22 mouse cellular contexts compared by ENCODE assay signal in the genomic region with DNA sequence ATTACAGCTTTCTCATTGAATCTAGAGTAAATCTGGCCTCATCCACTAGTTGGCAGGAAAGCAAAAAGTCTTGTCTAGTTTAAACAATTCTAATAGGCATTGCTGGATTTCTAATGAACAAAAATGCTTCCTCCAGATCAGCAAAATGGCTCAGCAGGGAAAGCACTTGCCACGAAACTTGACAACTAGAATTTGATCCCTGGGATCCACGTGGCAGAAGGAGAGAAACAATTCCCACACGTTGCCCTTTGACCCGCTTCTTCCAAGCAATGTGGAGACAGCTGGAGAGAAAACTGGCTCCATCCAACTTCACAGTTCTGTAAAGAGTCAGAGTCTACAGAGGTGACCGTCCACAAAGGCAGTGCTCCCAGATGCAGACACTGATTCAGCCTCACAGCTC. TPM values are rescaled to one million over a fixed set of nuclear protein-coding genes. Genes with fewer than 3 reads are reported as not detected.
A peak's percentile ranks its signal among the peaks of the same experiment; 100 is the strongest.
DNase-seq lines count a peak whose midpoint lies in the region; ATAC-seq lines count a peak whose summit lies in the region.
"Had no signal": no experiment of that assay in that cellular context is flagged by ENCODE, and none has a peak within 500 bp of the region (broad histone marks: within the 10 kb centered on the region; RNA-seq: fewer than 3 reads in every experiment).

No protein-coding gene starts in this region.

- H3K36me3 ChIP-seq in kidney, embryonic 16.5 days (ENCODE audit: insufficient read depth, low read length) = no peaks in the 10 kb centered on the region
- no peaks in the 10 kb centered on the region for H3K36me3 ChIP-seq in hindbrain, embryonic 13.5 days
- H3K36me3 ChIP-seq: forebrain, embryonic 12.5 days had no signal

- H3K27me3 ChIP-seq in kidney, embryonic 16.5 days (ENCODE audit: insufficient read depth, low read length) = no peaks in the 10 kb centered on the region
- no peaks in the 10 kb centered on the region for H3K27me3 ChIP-seq in hindbrain, embryonic 13.5 days

- no peak overlapping the region for H3K27ac ChIP-seq in kidney, embryonic 16.5 days (ENCODE audit: low read length)
- H3K27ac ChIP-seq in hindbrain, embryonic 13.5 days = no peak overlapping the region
- H3K27ac ChIP-seq: forebrain, embryonic 12.5 days had no signal

- H3K9me3 ChIP-seq in kidney, embryonic 16.5 days (ENCODE audit: low read length) = no peaks in the 10 kb centered on the region
- H3K9me3 ChIP-seq in hindbrain, embryonic 13.5 days = no peaks in the 10 kb centered on the region
- H3K9me3 ChIP-seq: forebrain, embryonic 12.5 days had no signal

- H3K9ac ChIP-seq in kidney, embryonic 16.5 days (replicated peaks; ENCODE audit: low read length) = no peak overlapping the region
- no peak overlapping the region for H3K9ac ChIP-seq in hindbrain, embryonic 13.5 days
- H3K9ac ChIP-seq: forebrain, embryonic 12.5 days; lung, embryonic 14.5 days had no signal

- peak; percentile 79 for DNase-seq in kidney, adult 11 months
- peak; percentile 44 for DNase-seq in adipocyte (ENCODE audit: low spot score)
- peak; percentile 9 for DNase-seq in embryo, embryonic 10.5 days (ENCODE audit: low spot score)
- DNase-seq in kidney, postnatal 25 days = peak; percentile 75 to 85
- DNase-seq in MN1 (ENCODE audit: low spot score) = no peak
- DNase-seq: adrenal gland, postnatal 14 days; cerebellum, adult 11 months; cerebellum, postnatal 10 days; gastrocnemius, postnatal 25 days; liver; lung, embryonic 14.5 days; right cerebral cortex, postnatal 4 days; thymus, adult 2 months had no signal

- ATAC-seq in kidney, embryonic 16.5 days (ENCODE audit: low FRiP score, low TSS enrichment) = no peak
- no peak for ATAC-seq in hindbrain, embryonic 13.5 days (ENCODE audit: low FRiP score)
- ATAC-seq: inflammation-experienced regulatory T-cells, adult 6 months; Patski had no signal

- H3K4me1 ChIP-seq in kidney, embryonic 16.5 days (ENCODE audit: insufficient read depth, low read length) = no peaks in the 10 kb centered on the region
- no peaks in the 10 kb centered on the region for H3K4me1 ChIP-seq in hindbrain, embryonic 13.5 days (replicated peaks)
- H3K4me1 ChIP-seq: forebrain, embryonic 12.5 days had no signal

- 46% methylated on average over 5 of the region's 5 CpGs for WGBS in kidney, embryonic 16.5 days
- WGBS in hindbrain, embryonic 13.5 days = 60% methylated on average over 5 of the region's 5 CpGs

- no peak overlapping the region for H3K4me2 ChIP-seq in kidney, embryonic 16.5 days (replicated peaks; ENCODE audit: low read depth, low read length)
- no peak overlapping the region for H3K4me2 ChIP-seq in hindbrain, embryonic 13.5 days
- H3K4me2 ChIP-seq: forebrain, embryonic 12.5 days; lung, embryonic 14.5 days; midbrain, embryonic 11.5 days had no signal

- H3K4me3 ChIP-seq in kidney, embryonic 16.5 days (ENCODE audit: low read length) = no peak overlapping the region
- no peak overlapping the region for H3K4me3 ChIP-seq in hindbrain, embryonic 13.5 days
- H3K4me3 ChIP-seq: forebrain, embryonic 12.5 days had no signal

RNA-seq across cellular contexts. Expression of a gene that starts 6.1 kb away (rescaled TPM):
- 2.6 TPM in 2 replicates for polyA plus RNA-seq in kidney, embryonic 16.5 days (2015; fragmentation: Nextera tagmentation; extraction: Ambion mirVana)
- polyA plus RNA-seq in hindbrain, embryonic 13.5 days (2015; fragmentation: Nextera tagmentation; extraction: Ambion mirVana) = 0.75 and 0.82 TPM in 2 replicates
- polyA plus RNA-seq: forebrain, embryonic 12.5 days had no signal

RNA-seq across cellular contexts. Expression of a gene that starts 56.4 kb away (rescaled TPM):
- polyA plus RNA-seq in kidney, embryonic 16.5 days (2015; fragmentation: Nextera tagmentation; extraction: Ambion mirVana) = not detected in 2 replicates
- 0.04 TPM in 1 of 2 replicates, not detected in the other for polyA plus RNA-seq in hindbrain, embryonic 13.5 days (2015; fragmentation: Nextera tagmentation; extraction: Ambion mirVana)
- polyA plus RNA-seq: C2C12; forebrain, embryonic 12.5 days; hindbrain, embryonic 11.5 days; lung, embryonic 14.5 days; midbrain, embryonic 11.5 days; Patski; stomach, embryonic 16.5 days had no signal
